Mouse (Mus musculus) midbrain, embryonic 11.5 days (tissue): ENCODE measurements around the gene Pou2f3. TPM values are rescaled to one million over a fixed set of nuclear protein-coding genes. Genes with fewer than 3 reads are reported as not detected.

ENCODE experiments used
- ATAC-seq: fragments of 200-750 bp; cut with Nextera tagmentation; 2 replicates; pipeline ENCODE4 v1.8.0; 2017; ENCODE audit warnings: moderate TSS enrichment, moderate library complexity; ENCODE audit not compliant: low FRiP score
- DNase-seq: peaks from one replicate; pipeline ENCODE4 v3.0.0; 2015; ENCODE audit warnings: low spot score; ENCODE audit errors: missing footprints
- H3K27ac ChIP-seq: fragments of 300-500 bp; sonication (generic); 2 replicates; pipeline ENCODE4 v1.5.1; 2014; ENCODE audit warnings: low read depth, low read length
- H3K27me3 ChIP-seq: fragments of 300-500 bp; sonication (generic); 2 replicates; pipeline ENCODE4 v1.6.1; 2014; ENCODE audit warnings: mild to moderate bottlenecking, low read length, moderate library complexity, mixed read lengths; ENCODE audit not compliant: control insufficient read depth, insufficient read depth
- H3K36me3 ChIP-seq: fragments of 300-500 bp; sonication (generic); 2 replicates; pipeline ENCODE4 v1.6.1; 2014; ENCODE audit warnings: mild to moderate bottlenecking, low read length, moderate library complexity, mixed read lengths; ENCODE audit not compliant: control insufficient read depth, insufficient read depth
- H3K4me1 ChIP-seq: fragments of 300-500 bp; sonication (generic); 2 replicates; pipeline ENCODE4 v1.6.1; 2014; ENCODE audit warnings: low read length; ENCODE audit not compliant: control insufficient read depth, insufficient read depth
- H3K4me2 ChIP-seq: fragments of 300-500 bp; sonication (generic); 2 replicates; pipeline ENCODE4 v1.6.1; 2014; ENCODE audit warnings: mild to moderate bottlenecking, moderate library complexity
- H3K4me3 ChIP-seq: fragments of 300-500 bp; sonication (generic); 2 replicates; pipeline ENCODE4 v1.5.1; 2014; ENCODE audit warnings: low read depth, low read length
- H3K9ac ChIP-seq: fragments of 300-500 bp; sonication (generic); 2 replicates; pipeline ENCODE4 v1.6.1; 2014; ENCODE audit warnings: low read length
- H3K9me3 ChIP-seq: fragments of 300-500 bp; sonication (generic); 2 replicates; pipeline ENCODE4 v1.6.1; 2016; ENCODE audit warnings: low read length; ENCODE audit not compliant: control insufficient read depth
- WGBS: fragments of 180-500 bp; shearing (Covaris S2); extraction: QIAGEN DNeasy Blood & Tissue Kit; methylation state at CpG from one replicate; pipeline ENCODE4 v1.1.7; 2014; 5-methylcytosine and 5-hydroxymethylcytosine counted together
- polyA plus RNA-seq: library from polyadenylated mRNA; unstranded; fragments of >200 nt; fragmentation: Nextera tagmentation; extraction: Ambion mirVana; gene quantifications from 2 replicates; pipeline ENCODE4 v1.2.1, GENCODE M21; 2014

The Pou2f3 gene
- polyA plus RNA-seq, 1 experiment from 2014 or later: not detected

- Histone ChIP-seq H3K36me3 (no peaks in the 10 kb centered on the region), H3K9ac (no peak overlapping the region), H3K4me1 (peaks cover 6% of the 10 kb centered on the region), H3K27ac (no peak overlapping the region), H3K27me3 (no peaks in the 10 kb centered on the region), H3K4me2 (no peak overlapping the region), H3K9me3 (no peaks in the 10 kb centered on the region), H3K4me3 (no peak overlapping the region)
- 93% methylated on average over 3 of the region's 3 CpGs for WGBS
- DNase-seq (no peak), ATAC-seq (no peak)
Measured at GRCm38 (mm10) chr9:43097801-43098557, 112.2 kb downstream of the Pou2f3 start.

- H3K4me3 ChIP-seq: no peak overlapping the region
- ATAC-seq: no peak
- H3K4me1 ChIP-seq: no peaks in the 10 kb centered on the region
- no peaks in the 10 kb centered on the region for H3K36me3 ChIP-seq
- no peak overlapping the region for H3K4me2 ChIP-seq
- DNase-seq: no peak
- no peaks in the 10 kb centered on the region for H3K9me3 ChIP-seq
- no peak overlapping the region for H3K9ac ChIP-seq
- H3K27me3 ChIP-seq: no peaks in the 10 kb centered on the region
- H3K27ac ChIP-seq: no peak overlapping the region
Measured at GRCm38 (mm10) chr9:43096337-43096736, 113.8 kb downstream of the Pou2f3 start.

GRCm38 (mm10) chr9:43094828-43095227, 115.3 kb downstream of the Pou2f3 start:
- 93% methylated on average over 4 of the region's 4 CpGs for WGBS
- Histone ChIP-seq H3K9me3 (no peaks in the 10 kb centered on the region), H3K4me1 (no peaks in the 10 kb centered on the region), H3K27ac (no peak overlapping the region), H3K4me3 (no peak overlapping the region), H3K27me3 (no peaks in the 10 kb centered on the region), H3K9ac (no peak overlapping the region), H3K4me2 (no peak overlapping the region), H3K36me3 (no peaks in the 10 kb centered on the region)
- DNase-seq (no peak), ATAC-seq (no peak)

- Histone ChIP-seq H3K4me2 (no peak overlapping the region), H3K27ac (no peak overlapping the region), H3K9me3 (no peaks in the 10 kb centered on the region), H3K36me3 (no peaks in the 10 kb centered on the region), H3K27me3 (no peaks in the 10 kb centered on the region), H3K9ac (no peak overlapping the region), H3K4me3 (no peak overlapping the region), H3K4me1 (no peaks in the 10 kb centered on the region)
- DNase-seq (no peak), ATAC-seq (no peak)
- WGBS: 89% methylated on average over 3 of the region's 3 CpGs
Measured at GRCm38 (mm10) chr9:43093803-43094202, 116.4 kb downstream of the Pou2f3 start.

GRCm38 (mm10) chr9:43085686-43086285, 124.4 kb downstream of the Pou2f3 start:
- no peak for ATAC-seq
- no peak overlapping the region for H3K4me3 ChIP-seq
- no peaks in the 10 kb centered on the region for H3K27me3 ChIP-seq
- H3K9me3 ChIP-seq: no peaks in the 10 kb centered on the region
- H3K9ac ChIP-seq: no peak overlapping the region
- H3K4me2 ChIP-seq: no peak overlapping the region
- no peaks in the 10 kb centered on the region for H3K36me3 ChIP-seq
- 93% methylated on average over 1 of the region's 1 CpGs for whole genome bisulfite sequencing
- no peak overlapping the region for H3K27ac ChIP-seq
- no peak for DNase-seq
- H3K4me1 ChIP-seq: no peaks in the 10 kb centered on the region

- Histone ChIP-seq H3K4me2 (no peak overlapping the region), H3K9me3 (no peaks in the 10 kb centered on the region), H3K4me3 (no peak overlapping the region), H3K27ac (no peak overlapping the region), H3K4me1 (no peaks in the 10 kb centered on the region), H3K36me3 (no peaks in the 10 kb centered on the region), H3K27me3 (no peaks in the 10 kb centered on the region), H3K9ac (no peak overlapping the region)
- no peak for ATAC-seq
- peak; percentile 65 for DNase-seq
- 81% methylated on average over 7 of the region's 7 CpGs for WGBS
Measured at GRCm38 (mm10) chr9:43084496-43085362, 125.4 kb downstream of the Pou2f3 start.

GRCm38 (mm10) chr9:43083441-43084055, 126.6 kb downstream of the Pou2f3 start:
- no peaks in the 10 kb centered on the region for H3K9me3 ChIP-seq
- WGBS: 29% methylated on average over 7 of the region's 7 CpGs
- ATAC-seq (no peak), DNase-seq (peak; percentile 65)
- H3K4me3 ChIP-seq: no peak overlapping the region
- H3K36me3 ChIP-seq: no peaks in the 10 kb centered on the region
- H3K9ac ChIP-seq: no peak overlapping the region
- H3K4me1 ChIP-seq: no peaks in the 10 kb centered on the region
- H3K27me3 ChIP-seq: no peaks in the 10 kb centered on the region
- H3K4me2 ChIP-seq: no peak overlapping the region
- H3K27ac ChIP-seq: no peak overlapping the region

- 98% methylated on average over 3 of the region's 3 CpGs for WGBS
Measured at GRCm38 (mm10) chr9:43078711-43079110, 131.5 kb downstream of the Pou2f3 start.

More at GRCm38 (mm10) chr9:43078711-43079110, 131.5 kb downstream of the Pou2f3 start:
- Histone ChIP-seq H3K4me3 (no peak overlapping the region), H3K4me2 (no peak overlapping the region), H3K9ac (no peak overlapping the region), H3K4me1 (no peaks in the 10 kb centered on the region), H3K27ac (no peak overlapping the region), H3K27me3 (no peaks in the 10 kb centered on the region), H3K9me3 (no peaks in the 10 kb centered on the region), H3K36me3 (no peaks in the 10 kb centered on the region)
- peak; percentile 61 for DNase-seq
- ATAC-seq: no peak
